Mouse (Mus musculus): ENCODE measurements around the gene Simc1.
A peak's percentile ranks its signal among the peaks of the same experiment; 100 is the strongest.

Simc1 gene

DNA sequence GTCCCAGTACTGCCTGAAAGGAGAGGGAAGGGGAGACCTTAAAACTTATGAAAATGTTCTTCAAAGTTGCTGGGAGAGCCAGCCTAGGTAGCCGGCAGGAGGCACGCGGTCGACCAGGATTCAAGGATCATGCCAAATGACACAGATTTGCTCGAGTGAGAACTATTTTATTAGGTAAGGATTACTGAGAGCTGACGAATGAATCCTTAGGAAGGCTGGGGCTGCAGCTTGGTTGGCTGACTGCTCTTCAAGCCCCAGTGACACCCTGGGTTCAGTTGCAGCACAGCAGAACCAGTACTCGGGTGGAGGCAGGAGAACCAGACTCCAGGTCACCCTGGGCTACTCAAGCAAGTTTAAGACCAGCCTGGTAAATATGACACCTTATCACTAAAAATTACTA lies 44.5 kb downstream of the Simc1 start:
- DNase-seq (ENCODE audit: low spot score): no peak

DNA sequence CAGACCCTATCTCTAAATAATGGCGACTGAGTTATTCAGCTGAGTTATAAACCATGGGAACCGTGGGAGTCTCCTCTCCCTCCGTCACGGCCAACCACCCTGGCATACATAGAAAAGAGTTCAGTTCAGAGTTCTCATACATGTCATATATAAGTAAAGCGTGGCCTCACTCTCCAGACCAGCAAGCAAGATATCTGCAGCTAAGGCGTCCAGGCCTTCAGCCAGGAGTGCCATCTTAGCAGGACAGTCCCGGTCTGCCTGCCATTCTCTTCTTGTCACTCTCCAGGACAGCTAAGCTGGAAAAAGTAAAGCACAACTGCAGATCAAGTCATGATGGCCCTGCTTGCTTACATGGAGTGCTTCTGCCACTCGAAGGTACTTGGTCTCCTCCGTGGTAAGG lies 52.6 kb downstream of the Simc1 start:
- no peak for DNase-seq (ENCODE audit: low spot score)

GRCm38 (mm10) chr13:54556796-54557195 lies 53.2 kb downstream of the Simc1 start:
- DNase-seq (ENCODE audit: low spot score): no peak

DNA sequence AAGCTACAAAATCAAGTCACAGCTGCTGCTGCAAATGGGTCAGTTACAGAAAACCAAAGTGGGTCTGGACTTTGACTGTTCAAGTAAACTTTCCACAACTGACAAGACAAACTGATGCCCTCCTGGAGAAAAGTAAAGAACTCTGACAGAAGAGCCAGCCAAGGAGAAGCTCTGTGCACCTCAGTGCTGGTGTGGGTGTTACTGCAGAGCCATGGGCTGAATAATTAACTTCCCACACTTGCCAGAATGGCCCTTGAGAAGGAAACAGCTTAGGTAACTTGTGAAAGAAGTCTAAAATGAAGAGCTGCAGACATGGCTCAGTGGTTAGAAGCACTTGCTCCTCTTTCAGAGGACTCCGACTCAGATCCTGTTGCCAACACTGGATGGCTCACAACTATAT lies 54.1 kb downstream of the Simc1 start:
- DNase-seq (ENCODE audit: low spot score): no peak

DNA sequence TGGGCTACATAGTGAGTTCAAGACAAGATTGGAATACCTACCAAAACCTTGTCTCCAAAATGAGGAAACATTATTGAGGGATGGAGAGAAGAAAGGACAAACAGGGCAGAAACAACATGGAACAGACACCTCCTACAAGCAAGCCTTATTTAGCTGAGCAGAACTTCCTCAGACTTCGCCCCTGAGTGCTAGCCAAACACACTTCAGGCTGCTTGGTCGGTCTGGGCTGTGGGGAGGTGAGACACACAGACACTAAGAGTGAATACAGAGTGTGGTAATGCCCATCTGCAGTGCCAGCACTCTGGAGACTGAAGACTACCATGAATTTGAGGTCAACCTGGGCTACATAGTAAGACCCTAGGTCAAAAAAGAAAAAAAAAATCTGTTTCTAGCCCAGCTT lies 56.1 kb downstream of the Simc1 start:
- DNase-seq (ENCODE audit: low spot score): no peak

GRCm38 (mm10) chr13:54560608-54561007 lies 57.0 kb downstream of the Simc1 start:
- peak; percentile 47 for DNase-seq (ENCODE audit: low spot score)

GRCm38 (mm10) chr13:54562562-54562961 lies 59.0 kb downstream of the Simc1 start:
- no peak for DNase-seq (ENCODE audit: low spot score)

DNA sequence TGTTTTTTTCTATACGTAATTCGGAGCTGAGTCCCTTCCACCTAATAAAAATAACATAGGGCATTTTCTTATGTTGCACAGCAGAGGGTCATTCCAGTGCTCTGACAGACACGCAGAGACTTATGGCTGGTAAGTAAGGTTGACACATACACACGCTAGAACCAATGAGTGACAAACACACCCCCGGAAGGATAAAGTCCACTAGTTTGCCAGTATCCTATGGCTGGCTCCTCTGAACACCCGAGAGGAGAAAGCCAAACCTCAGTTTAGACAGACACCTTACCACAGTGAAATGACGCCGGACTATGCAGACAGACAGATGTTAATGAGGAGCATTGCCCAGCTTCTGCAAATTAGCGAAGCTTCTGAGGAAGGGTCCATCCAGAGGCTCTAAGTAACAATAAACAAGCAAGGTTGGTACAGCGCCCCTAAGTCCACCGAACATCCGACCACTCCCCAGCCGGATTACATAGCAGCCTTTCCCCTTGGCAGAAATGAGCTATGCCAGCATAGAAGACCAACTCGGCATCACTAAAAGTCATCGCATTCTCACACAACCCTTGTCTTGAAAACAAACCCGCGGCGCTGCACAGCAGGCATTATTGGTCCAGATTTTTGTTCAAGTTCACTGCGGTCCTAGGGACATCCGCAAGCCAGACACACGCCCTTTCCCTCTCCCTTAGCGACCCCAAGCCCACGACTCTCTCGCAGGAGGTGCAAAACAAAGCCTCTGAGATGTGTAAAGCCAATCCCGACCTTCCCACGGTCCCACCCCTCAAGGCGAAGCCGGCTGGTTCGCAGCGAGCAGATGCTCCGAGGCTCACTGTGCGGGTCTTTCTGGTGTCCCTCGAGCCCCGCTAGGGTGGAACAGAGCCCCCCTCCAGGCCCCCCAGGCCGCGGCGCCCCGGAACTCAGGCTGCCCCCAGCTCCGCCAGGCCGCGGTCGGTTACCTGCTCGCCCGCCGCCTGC lies 60.9 kb downstream of the Simc1 start:
- no peak for DNase-seq (ENCODE audit: low spot score)

DNA sequence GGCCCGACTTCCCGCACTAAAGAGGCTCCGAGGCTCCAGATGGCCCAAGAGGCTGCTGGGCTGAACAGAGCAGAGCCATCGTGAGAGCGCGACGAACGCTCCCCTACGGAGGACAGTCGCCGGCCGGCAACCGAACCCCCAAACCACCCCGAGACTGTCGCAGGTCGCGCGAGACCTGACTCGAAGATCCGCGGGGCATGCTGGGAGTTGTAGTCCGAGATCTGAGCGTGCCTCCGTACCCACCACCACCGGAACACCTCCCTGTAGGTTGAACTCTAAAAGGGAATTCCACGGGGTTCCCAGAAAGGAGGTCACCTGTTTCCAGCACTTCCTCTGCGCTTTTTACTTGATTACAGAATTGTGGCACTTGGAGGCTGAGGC lies 61.6 kb downstream of the Simc1 start, which contains the start of gene 4833439L19Rik:
4833439L19Rik (minus strand) TSS at position 235 of the 381 bp plus-strand sequence.
- peak; percentile 95 for DNase-seq (ENCODE audit: low spot score)

DNA sequence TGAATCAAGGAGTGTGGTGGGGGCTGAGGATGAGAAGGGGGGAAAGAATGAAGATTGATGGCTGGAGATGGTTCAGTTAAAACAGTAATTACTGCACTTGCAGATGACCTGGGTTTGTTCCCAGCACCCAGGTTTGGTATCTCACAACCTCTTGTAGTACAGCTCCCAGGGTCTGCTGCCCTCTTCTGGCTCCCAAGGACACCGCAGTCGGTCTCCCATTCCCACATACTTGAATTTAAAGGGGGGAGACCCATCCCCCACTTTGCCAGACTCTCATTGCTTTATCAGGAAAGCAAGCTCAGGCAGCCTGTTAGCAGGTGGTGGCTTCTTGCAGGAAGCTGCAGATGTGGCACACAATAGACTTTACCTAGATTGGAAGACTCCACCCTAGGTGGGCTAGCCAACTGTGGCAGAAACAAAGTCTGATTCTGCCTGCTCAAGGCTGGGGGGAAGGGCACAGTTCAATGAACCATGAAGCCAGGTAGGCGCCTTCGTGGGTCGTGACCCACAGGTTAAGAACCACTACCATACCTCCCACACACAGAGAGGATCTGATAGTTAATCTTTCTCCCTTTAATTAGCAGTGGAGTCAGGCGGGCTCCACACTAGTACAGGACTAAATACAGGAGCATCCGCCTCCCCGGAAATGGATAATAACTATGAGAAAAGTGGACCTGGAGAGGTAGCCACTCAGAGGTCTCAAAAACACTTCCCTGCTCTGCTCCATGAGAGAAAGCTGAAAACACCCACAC lies 62.2 kb downstream of the Simc1 start:
- peak; percentile 64 for DNase-seq (ENCODE audit: low spot score)

- no peak for DNase-seq (ENCODE audit: low spot score)
Measured at GRCm38 (mm10) chr13:54568380-54568779, 64.8 kb downstream of the Simc1 start.

- no peak for DNase-seq (ENCODE audit: low spot score)
Measured at GRCm38 (mm10) chr13:54569282-54569681, 65.7 kb downstream of the Simc1 start.

GRCm38 (mm10) chr13:54570736-54571135 lies 67.2 kb downstream of the Simc1 start:
- no peak for DNase-seq (ENCODE audit: low spot score)

- DNase-seq (ENCODE audit: low spot score): no peak
Measured at GRCm38 (mm10) chr13:54571637-54572036, 68.1 kb downstream of the Simc1 start.

- no peak for DNase-seq (ENCODE audit: low spot score)
Measured at GRCm38 (mm10) chr13:54572621-54573020, 69.0 kb downstream of the Simc1 start.

GRCm38 (mm10) chr13:54574854-54575481 lies 71.4 kb downstream of the Simc1 start, which contains the start of gene Arl10:
Gene Arl10 (plus strand): TSS chr13:54575015.
- DNase-seq (ENCODE audit: low spot score): peak; percentile 75

DNA sequence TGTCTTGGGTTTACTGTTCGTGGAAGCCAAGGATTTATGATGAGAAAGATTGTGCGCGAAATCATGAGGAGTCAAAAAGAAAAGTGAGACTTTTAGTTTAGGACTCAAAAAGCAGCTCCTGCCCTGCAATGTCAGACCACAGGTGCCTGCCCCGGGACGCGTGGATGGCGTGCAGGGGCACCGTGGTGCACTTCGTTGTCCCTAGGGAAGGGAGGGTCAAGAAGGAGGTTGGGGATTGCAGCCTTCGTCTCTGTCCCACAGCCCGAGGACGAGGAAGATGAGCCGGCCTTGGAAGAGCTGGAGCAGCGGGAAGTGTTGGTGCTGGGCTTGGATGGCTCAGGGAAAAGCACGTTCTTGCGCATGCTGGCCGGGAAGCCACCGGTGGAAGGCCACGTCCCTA lies 71.9 kb downstream of the Simc1 start:
- no peak for DNase-seq (ENCODE audit: low spot score)

DNA sequence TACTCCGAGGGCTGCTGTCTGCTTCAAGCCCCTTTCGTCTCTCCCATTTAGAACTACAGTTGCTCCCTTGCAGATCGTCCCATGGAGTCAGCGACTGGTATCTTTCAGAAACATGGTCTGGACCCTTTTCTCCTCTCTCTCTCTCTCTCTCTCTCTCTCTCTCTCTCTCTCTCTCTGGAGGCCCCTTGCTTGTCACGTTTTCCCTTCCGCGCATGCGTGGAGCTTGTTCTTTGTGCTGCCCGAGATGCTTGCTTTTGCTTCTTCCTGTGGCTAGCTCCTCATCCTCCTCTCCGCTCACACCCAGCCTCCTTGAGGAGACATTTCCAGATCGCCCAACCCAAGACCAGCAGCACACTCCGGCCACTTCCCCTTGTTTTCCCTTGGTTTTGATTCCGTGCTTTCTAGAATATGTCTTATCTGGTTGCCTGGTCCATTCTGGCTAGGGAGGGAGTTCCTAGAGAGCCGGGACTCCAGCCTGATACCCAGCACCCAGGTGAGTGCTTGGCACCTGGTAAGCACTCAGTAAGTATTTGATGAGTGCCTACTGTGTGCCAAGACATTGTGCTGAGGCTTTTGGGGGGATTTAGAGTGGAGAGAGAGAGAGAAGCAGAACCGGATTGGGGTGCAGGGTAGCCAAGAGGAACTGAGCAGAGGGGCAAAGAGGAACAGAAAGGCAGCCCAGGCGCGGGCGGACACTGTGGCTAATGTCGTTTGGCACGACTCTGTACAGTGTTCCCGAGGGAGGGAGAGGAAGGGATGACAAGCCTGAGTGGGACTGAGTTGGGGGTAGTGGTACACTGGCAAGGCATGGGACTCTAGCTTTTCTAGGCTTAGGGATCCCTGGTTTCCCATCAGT lies 74.3 kb downstream of the Simc1 start:
- no peak for DNase-seq (ENCODE audit: low spot score)

- DNase-seq (ENCODE audit: low spot score): no peak
Measured at GRCm38 (mm10) chr13:54581385-54581784, 77.8 kb downstream of the Simc1 start.

- DNase-seq (ENCODE audit: low spot score): no peak
Measured at GRCm38 (mm10) chr13:54582126-54582525, 78.5 kb downstream of the Simc1 start.

DNA sequence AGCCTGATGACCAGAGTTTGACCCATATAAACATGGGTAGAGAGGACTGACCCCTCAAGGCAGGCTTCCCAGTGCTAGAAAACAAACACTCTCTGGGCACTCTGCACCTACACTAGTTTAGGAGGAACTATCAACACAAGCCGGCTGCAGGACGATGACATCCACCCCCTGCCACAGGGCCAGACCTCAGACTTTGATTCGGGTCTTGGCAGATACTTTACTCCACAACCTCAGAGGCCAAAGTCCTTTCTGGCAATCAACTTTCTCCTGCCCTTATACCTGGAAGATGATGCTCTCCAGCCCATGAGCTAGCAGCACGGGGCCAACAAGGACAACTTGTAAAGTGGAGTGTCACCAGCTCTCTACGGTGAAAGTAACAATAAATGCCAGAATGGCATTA lies 79.3 kb downstream of the Simc1 start:
- DNase-seq (ENCODE audit: low spot score): no peak

- no peak for DNase-seq (ENCODE audit: low spot score)
Measured at GRCm38 (mm10) chr13:54585831-54586230, 82.3 kb downstream of the Simc1 start.
